Mouse (Mus musculus) lung, adult 2 months (tissue): ENCODE measurements at regions not wholly inside any gene's neighbourhood (a gene's known extent, or its start where the extent isn't known, plus 50 kb on each side); places are given as distances from the start of the nearest gene placed in this dataset.

Source experiments
- CTCF ChIP-seq: fragments of 200-500 bp; IDR thresholded peaks from 2 replicates; pipeline ENCODE4 v1.5.1; 2011; ENCODE audit warnings: mild to moderate bottlenecking, low read length, control low read depth; ENCODE audit not compliant: insufficient read depth
- POLR2A ChIP-seq: fragments of 200-500 bp; IDR thresholded peaks from 2 replicates; pipeline ENCODE4 v1.6.1; 2011; ENCODE audit warnings: low read depth, mild to moderate bottlenecking, control low read depth, low read length, borderline replicate concordance; ENCODE audit errors: extremely low read depth

DNA sequence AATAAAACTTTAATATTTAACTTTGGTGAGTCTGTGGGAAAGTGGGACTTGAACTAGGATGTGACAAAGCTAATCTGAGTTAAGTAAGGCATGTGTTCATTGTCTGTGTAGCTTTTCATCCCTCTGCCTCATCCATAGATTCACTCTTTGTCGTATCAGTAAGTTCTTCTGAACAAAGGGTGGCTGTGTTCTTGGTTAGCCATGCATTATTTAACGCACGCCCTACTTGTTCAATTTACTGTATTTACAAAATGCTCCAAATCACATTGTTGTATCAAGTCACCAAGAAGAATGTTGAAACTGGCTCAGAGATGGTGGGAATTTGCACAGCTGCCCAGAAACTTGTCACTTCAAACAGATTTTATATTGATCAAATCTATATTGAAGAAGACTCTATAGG, 132.2 kb upstream of the Meis1 start:
- TF ChIP-seq CTCF (no peak), POLR2A (no peak)
